In genomic region chr4:83524843-83525689, GRCm38 (mm10) we compare ENCODE assay signal across 7 mouse cellular contexts. TPM values are rescaled to one million over a fixed set of nuclear protein-coding genes. Genes with fewer than 3 reads are reported as not detected.
DNase-seq lines count a peak whose midpoint lies in the region; ATAC-seq lines count a peak whose summit lies in the region.

Ccdc171 (plus strand) TSS chr4:83525545.

- peak within 1 kb of the TSS; percentile 98 for H3K27ac ChIP-seq in embryonic facial prominence, embryonic 10.5 days (replicated peaks)
- H3K27ac ChIP-seq in limb, embryonic 11.5 days (replicated peaks; ENCODE audit: low read depth, low read length): peak within 1 kb of the TSS; percentile 86
- H3K27ac ChIP-seq in midbrain, embryonic 14.5 days (replicated peaks; ENCODE audit: low read depth, low read length): peak within 1 kb of the TSS; percentile 99

- H3K9ac ChIP-seq in limb, embryonic 11.5 days (ENCODE audit: low read length): peak within 1 kb of the TSS; percentile 78
- H3K9ac ChIP-seq in midbrain, embryonic 14.5 days (replicated peaks; ENCODE audit: low read length): peak within 1 kb of the TSS; percentile 85

- peak; percentile 97 for DNase-seq in adrenal gland, postnatal 10 days
- DNase-seq in embryonic facial prominence, embryonic 10.5 days (ENCODE audit: low spot score): peak; percentile 98
- DNase-seq in heart, adult 11 months: peak; percentile 100
- peak; percentile 92 for DNase-seq in kidney, adult 18-20 months
- peak; percentile 98 for DNase-seq in limb, embryonic 11.5 days (ENCODE audit: low spot score)
- peak; percentile 99 for DNase-seq in midbrain, embryonic 14.5 days
- peak; percentile 92 to 94 for DNase-seq in spleen, adult 18-20 months

- H3K4me2 ChIP-seq in limb, embryonic 11.5 days (ENCODE audit: low read depth, severe bottlenecking): peak within 1 kb of the TSS; percentile 75
- H3K4me2 ChIP-seq in midbrain, embryonic 14.5 days (ENCODE audit: low read length): peak within 1 kb of the TSS; percentile 91

- H3K27me3 ChIP-seq in embryonic facial prominence, embryonic 10.5 days (replicated peaks; ENCODE audit: low read depth, poor library complexity, severe bottlenecking): no peaks in the 10 kb centered on the region
- no peaks in the 10 kb centered on the region for H3K27me3 ChIP-seq in limb, embryonic 11.5 days (ENCODE audit: control insufficient read depth, insufficient read depth, low read length)
- H3K27me3 ChIP-seq in midbrain, embryonic 14.5 days (ENCODE audit: control insufficient read depth, insufficient read depth, low read length): no peaks in the 10 kb centered on the region

- ATAC-seq in limb, embryonic 11.5 days (ENCODE audit: insufficient number of reproducible peaks, low FRiP score, low TSS enrichment, low read depth): peak; percentile 93
- ATAC-seq in midbrain, embryonic 14.5 days (ENCODE audit: low FRiP score, low TSS enrichment): peak; percentile 93

- peaks cover 44% of the 10 kb centered on the region for H3K4me1 ChIP-seq in embryonic facial prominence, embryonic 10.5 days
- H3K4me1 ChIP-seq in limb, embryonic 11.5 days (ENCODE audit: control insufficient read depth, insufficient read depth, low read length): peaks cover 10% of the 10 kb centered on the region
- peaks cover 3% of the 10 kb centered on the region; the same call in 1 of the 2 replicates for H3K4me1 ChIP-seq in midbrain, embryonic 14.5 days (ENCODE audit: control insufficient read depth, insufficient read depth, low read length)

- peak within 1 kb of the TSS; percentile 78 for H3K4me3 ChIP-seq in embryonic facial prominence, embryonic 10.5 days
- H3K4me3 ChIP-seq in limb, embryonic 11.5 days (ENCODE audit: low read depth, low read length): peak within 1 kb of the TSS; percentile 70
- H3K4me3 ChIP-seq in midbrain, embryonic 14.5 days (replicated peaks; ENCODE audit: low read depth, low read length): peak within 1 kb of the TSS; percentile 80

- H3K9me3 ChIP-seq in embryonic facial prominence, embryonic 10.5 days: no peaks in the 10 kb centered on the region
- H3K9me3 ChIP-seq in limb, embryonic 11.5 days (ENCODE audit: control insufficient read depth, low read length): no peaks in the 10 kb centered on the region
- H3K9me3 ChIP-seq in midbrain, embryonic 14.5 days (ENCODE audit: control insufficient read depth, low read length): no peaks in the 10 kb centered on the region

- no peaks in the 10 kb centered on the region for H3K36me3 ChIP-seq in embryonic facial prominence, embryonic 10.5 days (replicated peaks)
- no peaks in the 10 kb centered on the region for H3K36me3 ChIP-seq in limb, embryonic 11.5 days (ENCODE audit: control insufficient read depth, insufficient read depth, low read length)
- H3K36me3 ChIP-seq in midbrain, embryonic 14.5 days (ENCODE audit: control insufficient read depth, insufficient read depth, low read length): no peaks in the 10 kb centered on the region

- WGBS in embryonic facial prominence, embryonic 10.5 days: under 1% methylated on average over 73 of the region's 73 CpGs
- WGBS in limb, embryonic 11.5 days: under 1% methylated on average over 65 of the region's 73 CpGs
- WGBS in midbrain, embryonic 14.5 days: under 1% methylated on average over 73 of the region's 73 CpGs

RNA-seq across cellular contexts. Expression of gene Ccdc171, which starts in this region (rescaled TPM):
- total RNA-seq in adrenal gland, postnatal 10 days (2021): 1 to 10 TPM; 1.4 to 3.1 TPM
- polyA plus RNA-seq in embryonic facial prominence, embryonic 10.5 days (2016; fragmentation: Nextera tagmentation; extraction: Ambion mirVana): 5.5 and 6.1 TPM in 2 replicates
- 5.2 and 5.9 TPM in 2 replicates for polyA plus RNA-seq in limb, embryonic 11.5 days (2014; fragmentation: Nextera tagmentation; extraction: Ambion mirVana)
- 3.5 and 4.7 TPM in 2 replicates for polyA plus RNA-seq in midbrain, embryonic 14.5 days (2014; fragmentation: Nextera tagmentation; extraction: Ambion mirVana)

Comparison
In these comparisons a context has a peak if more than half of its experiments do, and no peak if none do; other contexts are left out.
1. Peak in every context shown above with its lines: DNase-seq, ATAC-seq, H3K4me3 ChIP-seq and H3K27ac ChIP-seq.